Mouse (Mus musculus) forebrain, embryonic 16.5 days (tissue): ENCODE measurements at regions not wholly inside any gene's neighbourhood (a gene's known extent, or its start where the extent isn't known, plus 50 kb on each side); places are given as distances from the start of the nearest gene placed in this dataset.

Source experiments
- ATAC-seq: fragments of 200-750 bp; cut with Nextera tagmentation; 2 replicates; pipeline ENCODE4 v1.8.0; 2017; ENCODE audit warnings: mild to moderate bottlenecking, moderate library complexity
- H3K27ac ChIP-seq: fragments of 300-500 bp; sonication (generic); 2 replicates; pipeline ENCODE4 v1.5.1; 2014; ENCODE audit warnings: low read length, control low read depth
- H3K27me3 ChIP-seq: fragments of 300-500 bp; sonication (generic); replicated peaks from 2 replicates; pipeline ENCODE4 v1.6.1; 2014; ENCODE audit warnings: low read length; ENCODE audit not compliant: control insufficient read depth, insufficient read depth
- H3K36me3 ChIP-seq: fragments of 300-500 bp; sonication (generic); 2 replicates; pipeline ENCODE4 v1.6.1; 2014; ENCODE audit not compliant: control insufficient read depth, insufficient read depth
- H3K4me1 ChIP-seq: fragments of 300-500 bp; sonication (generic); replicated peaks from 2 replicates; pipeline ENCODE4 v1.6.1; 2014; ENCODE audit warnings: low read length; ENCODE audit not compliant: control insufficient read depth, insufficient read depth
- H3K4me2 ChIP-seq: fragments of 300-500 bp; sonication (generic); 2 replicates; pipeline ENCODE4 v1.6.1; 2014; ENCODE audit warnings: mild to moderate bottlenecking, low read length, control low read depth
- H3K4me3 ChIP-seq: fragments of 300-500 bp; sonication (generic); replicated peaks from 2 replicates; pipeline ENCODE4 v1.5.1; 2014; ENCODE audit warnings: mild to moderate bottlenecking, low read length, control low read depth
- H3K9ac ChIP-seq: fragments of 300-500 bp; sonication (generic); replicated peaks from 2 replicates; pipeline ENCODE4 v1.6.1; 2014; ENCODE audit warnings: low read depth, low read length, control low read depth
- H3K9me3 ChIP-seq: fragments of 300-500 bp; sonication (generic); 2 replicates; pipeline ENCODE4 v1.6.1; 2016; ENCODE audit warnings: low read length; ENCODE audit not compliant: control insufficient read depth
- WGBS: fragments of 180-500 bp; shearing (Covaris S2); extraction: QIAGEN DNeasy Blood & Tissue Kit; methylation state at CpG from one replicate; pipeline ENCODE4 v1.1.7; 2014; 5-methylcytosine and 5-hydroxymethylcytosine counted together

- WGBS: 0% methylated on average over 1 of the region's 1 CpGs
- no peaks in the 10 kb centered on the region for H3K27me3 ChIP-seq
- H3K4me2 ChIP-seq: no peak overlapping the region
- no peak overlapping the region for H3K4me3 ChIP-seq
- ATAC-seq: peak; percentile 95
- no peaks in the 10 kb centered on the region for H3K9me3 ChIP-seq
- H3K36me3 ChIP-seq: no peaks in the 10 kb centered on the region
- no peak overlapping the region for H3K27ac ChIP-seq
- H3K4me1 ChIP-seq: peaks cover 3% of the 10 kb centered on the region; the same call in 1 of the 2 replicates
- no peak overlapping the region for H3K9ac ChIP-seq
Measured at GRCm38 (mm10) chr6:20493742-20494303, 721.5 kb upstream of the Kcnd2 start.

- no peak overlapping the region for H3K9ac ChIP-seq
- no peak overlapping the region for H3K27ac ChIP-seq
- no peaks in the 10 kb centered on the region for H3K36me3 ChIP-seq
- WGBS: 65% methylated on average over 5 of the region's 5 CpGs
- no peaks in the 10 kb centered on the region for H3K9me3 ChIP-seq
- no peaks in the 10 kb centered on the region for H3K27me3 ChIP-seq
- no peaks in the 10 kb centered on the region for H3K4me1 ChIP-seq
- no peak overlapping the region for H3K4me3 ChIP-seq
- no peak for ATAC-seq
- H3K4me2 ChIP-seq: no peak overlapping the region
Measured at GRCm38 (mm10) chr6:20502338-20503079, 712.8 kb upstream of the Kcnd2 start.
